Mouse (Mus musculus) myocyte (in vitro differentiated cells): Measurements from ENCODE around the gene Adcy2.

ENCODE experiments used
- CEBPB ChIP-seq: IDR thresholded peaks from 2 replicates; pipeline ENCODE4 v1.6.1; 2011; ENCODE audit warnings: mild to moderate bottlenecking, moderate library complexity; ENCODE audit not compliant: poor library complexity, insufficient read depth, severe bottlenecking
- MYOD1 ChIP-seq, 3 experiments: IDR thresholded peaks; one replicate each; pipeline ENCODE4 v1.6.1; 2011; ENCODE audit warnings: control low read depth in 2 of 3, low read depth in 2 of 3, mild to moderate bottlenecking in 2 of 3, moderate library complexity in 1 of 3; ENCODE audit not compliant: insufficient read length in 2 of 3, control insufficient read depth in 1 of 3

- no peak for TF ChIP-seq MYOD1 (IDR thresholded peaks at IDR 0.05; ENCODE audit: control insufficient read depth in 1 of 3, insufficient read length in 2 of 3, low read depth in 2 of 3)
- no peak for TF ChIP-seq CEBPB
Observed at GRCm38 (mm10) chr13:69004406-69004805, 5.1 kb upstream of the Adcy2 start.
